Mouse (Mus musculus) cerebellum, adult 2 months (tissue): ENCODE measurements around the gene Mpdu1. TPM values are rescaled to one million over a fixed set of nuclear protein-coding genes. Genes with fewer than 3 reads are reported as not detected.

ENCODE experiments used
- DNase-seq, 2 experiments: peaks; one replicate each; pipeline ENCODE4 v3.0.0; 2021
- H3K27ac ChIP-seq: fragments of 200-500 bp; 2 replicates; pipeline ENCODE4 v1.5.1; 2012; ENCODE audit warnings: low read length, control low read depth, inconsistent platforms; ENCODE audit not compliant: insufficient read depth
- H3K27me3 ChIP-seq: fragments of 200-500 bp; 2 replicates; pipeline ENCODE4 v1.6.1; 2012; ENCODE audit warnings: inconsistent platforms, mild to moderate bottlenecking, low read length, moderate library complexity; ENCODE audit not compliant: control insufficient read depth, insufficient read depth
- H3K4me1 ChIP-seq: fragments of 200-500 bp; 2 replicates; pipeline ENCODE4 v1.6.1; 2011; ENCODE audit warnings: low read length; ENCODE audit not compliant: control insufficient read depth, insufficient read depth
- H3K4me3 ChIP-seq: fragments of 200-500 bp; replicated peaks from 2 replicates; pipeline ENCODE3; 2011; ENCODE audit warnings: mild to moderate bottlenecking, low read depth, low read length, control low read depth; ENCODE audit not compliant: insufficient read depth
- CTCF ChIP-seq: fragments of 200-500 bp; IDR thresholded peaks from 2 replicates; pipeline ENCODE4 v1.5.1; 2011; ENCODE audit warnings: low read depth, mild to moderate bottlenecking, control low read depth, low read length, moderate library complexity, borderline replicate concordance; ENCODE audit not compliant: insufficient read depth
- POLR2A ChIP-seq: fragments of 200-500 bp; IDR thresholded peaks from 2 replicates; pipeline ENCODE4 v1.6.1; 2011; ENCODE audit warnings: low read length, control low read depth, borderline replicate concordance; ENCODE audit not compliant: insufficient read depth
- WGBS: fragments of 180-500 bp; shearing (Covaris S2); methylation state at CpG from one replicate; pipeline ENCODE4 v1.1.7; 2018; 5-methylcytosine and 5-hydroxymethylcytosine counted together
- polyA plus RNA-seq: library from polyadenylated mRNA; depleted of rRNA; stranded (reverse); fragments of >200 nt; gene quantifications from 2 replicates; pipeline ENCODE4 v1.2.3, GENCODE M21; 2012

Gene Mpdu1
- polyA plus RNA-seq, 1 experiment: 120 TPM

DNA sequence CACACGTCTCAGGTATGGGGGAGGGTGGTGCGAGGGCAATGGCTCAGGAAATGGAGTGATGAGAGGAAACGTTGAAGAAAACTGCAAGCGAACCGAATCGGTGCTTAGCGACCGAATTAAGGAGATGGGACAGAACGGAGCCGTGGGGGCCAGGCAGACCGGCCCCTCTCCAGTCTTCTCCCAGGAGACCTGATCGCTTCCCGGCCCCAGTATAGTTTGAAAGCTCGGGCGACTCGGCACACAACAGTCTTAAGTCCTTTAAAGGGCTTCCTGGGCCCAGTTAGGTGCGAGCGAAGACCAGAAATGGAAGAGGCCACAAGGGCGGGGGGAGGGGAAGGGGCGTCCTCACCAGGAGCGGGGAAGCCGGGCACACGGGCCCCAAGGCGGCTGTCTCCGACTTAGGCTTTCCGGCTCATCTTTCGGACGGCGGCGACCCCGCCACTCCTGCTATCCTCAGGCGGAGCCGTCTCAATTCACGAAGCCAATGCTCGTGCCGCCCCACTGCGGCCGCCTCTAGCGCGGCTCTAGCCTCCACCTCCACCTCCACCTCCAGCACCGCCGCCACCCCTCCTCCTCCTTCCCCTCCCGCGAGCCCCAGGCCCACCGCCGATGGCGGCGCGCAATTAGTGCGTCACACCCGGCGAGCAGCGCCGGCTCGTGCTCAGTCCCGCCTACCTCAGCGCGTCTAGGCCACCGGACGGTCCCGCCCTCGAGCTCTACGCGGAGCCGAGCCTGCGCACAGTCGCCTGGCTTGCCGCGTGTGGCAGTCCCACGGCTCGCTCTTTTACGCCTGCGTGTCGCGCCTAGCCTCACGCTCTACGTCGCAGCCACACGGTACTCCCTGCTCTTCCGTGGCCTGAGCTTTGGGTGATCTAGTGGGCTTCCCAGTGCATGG lies 19.1 kb upstream of the Mpdu1 start, which contains the start of gene Senp3:
Gene Senp3, minus strand, starts transcription at position 771 of the 895 bp plus-strand sequence.
- H3K27me3 ChIP-seq: no peaks in the 10 kb centered on the region
- TF ChIP-seq POLR2A (peak; percentile 94), CTCF (no peak)
- H3K4me1 ChIP-seq: peaks cover 30% of the 10 kb centered on the region
- H3K4me3 ChIP-seq: peak within 1 kb of the TSS; percentile 55
- under 1% methylated on average over 80 of the region's 80 CpGs for WGBS
- peak within 1 kb of the TSS; percentile 73; the same call in 1 of the 2 replicates for H3K27ac ChIP-seq
- DNase-seq: peak; percentile 97 to 98

- peaks cover 20% of the 10 kb centered on the region for H3K4me1 ChIP-seq
- peak in 1 of 2 experiments; percentile 12 for DNase-seq
Observed at GRCm38 (mm10) chr11:69680136-69680855, 17.9 kb upstream of the Mpdu1 start.

DNA sequence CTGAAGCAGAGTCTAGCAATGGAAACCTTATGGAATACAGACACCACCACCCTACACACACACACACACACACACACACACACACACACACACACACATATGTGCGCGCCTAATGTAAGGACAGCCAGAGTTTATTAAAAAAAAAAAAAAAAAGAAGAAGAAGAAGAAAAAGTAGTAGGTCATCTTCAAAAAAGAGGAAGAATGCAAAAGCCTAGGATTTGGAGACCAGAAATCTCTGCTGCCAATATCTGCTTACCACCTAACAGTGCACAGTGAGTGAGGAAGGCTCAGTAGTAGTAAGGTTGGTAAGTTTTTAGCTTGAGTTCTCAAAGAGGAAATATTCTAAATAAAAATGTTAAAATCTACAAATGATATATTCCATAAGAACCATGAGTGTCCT lies 16.7 kb upstream of the Mpdu1 start:
- no peak for TF ChIP-seq POLR2A
- TF ChIP-seq CTCF: no peak
- Histone ChIP-seq H3K27me3 (no peaks in the 10 kb centered on the region), H3K4me3 (no peak overlapping the region), H3K4me1 (peaks cover 8% of the 10 kb centered on the region; the same call in 1 of the 2 replicates), H3K27ac (no peak overlapping the region)
- 88% methylated on average over 2 of the region's 2 CpGs for WGBS
- DNase-seq: no peak

More at GRCm38 (mm10) chr11:69680136-69680855, 17.9 kb upstream of the Mpdu1 start:
- TF ChIP-seq POLR2A (no peak), CTCF (no peak)
- 88% methylated on average over 30 of the region's 30 CpGs for WGBS
- H3K4me3 ChIP-seq: no peak overlapping the region
- H3K27me3 ChIP-seq: no peaks in the 10 kb centered on the region
- no peak overlapping the region for H3K27ac ChIP-seq

DNA sequence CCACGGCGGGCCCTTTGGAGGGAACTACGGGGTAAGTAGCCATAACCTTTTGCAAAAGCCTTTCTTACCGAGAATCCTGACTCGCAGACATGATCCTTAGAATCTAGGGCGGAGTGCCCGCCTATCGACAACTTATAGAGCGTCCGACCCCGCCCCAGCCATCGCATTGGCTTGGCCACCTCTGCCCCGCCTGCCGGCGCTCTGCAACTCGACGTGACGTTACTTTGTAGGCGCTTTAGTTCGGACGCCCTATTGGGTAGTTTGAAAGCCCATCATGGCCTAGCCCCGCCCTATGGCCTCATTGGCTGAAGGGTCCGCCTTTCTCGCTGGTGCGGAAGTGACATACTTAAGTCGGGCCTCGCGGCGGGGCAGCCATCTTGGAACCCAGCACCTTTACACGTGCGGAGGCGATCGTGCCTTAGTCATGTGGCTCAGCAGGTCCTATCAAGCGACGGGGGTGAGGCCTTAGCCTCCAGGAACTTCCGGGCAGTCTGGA lies 9.8 kb upstream of the Mpdu1 start, which contains the start of gene Eif4a1:
Gene Eif4a1, minus strand, starts transcription at position 213 of the 496 bp plus-strand sequence.
- TF ChIP-seq POLR2A (peak; percentile 85; the same call in 1 of the 2 replicates), CTCF (no peak)
- peak; percentile 100 for DNase-seq
- Histone ChIP-seq H3K4me3 (peak within 1 kb of the TSS; percentile 82), H3K4me1 (no peaks in the 10 kb centered on the region; the same call in 1 of the 2 replicates), H3K27me3 (no peaks in the 10 kb centered on the region), H3K27ac (peak within 1 kb of the TSS; percentile 91)
- under 1% methylated on average over 36 of the region's 36 CpGs for WGBS

DNA sequence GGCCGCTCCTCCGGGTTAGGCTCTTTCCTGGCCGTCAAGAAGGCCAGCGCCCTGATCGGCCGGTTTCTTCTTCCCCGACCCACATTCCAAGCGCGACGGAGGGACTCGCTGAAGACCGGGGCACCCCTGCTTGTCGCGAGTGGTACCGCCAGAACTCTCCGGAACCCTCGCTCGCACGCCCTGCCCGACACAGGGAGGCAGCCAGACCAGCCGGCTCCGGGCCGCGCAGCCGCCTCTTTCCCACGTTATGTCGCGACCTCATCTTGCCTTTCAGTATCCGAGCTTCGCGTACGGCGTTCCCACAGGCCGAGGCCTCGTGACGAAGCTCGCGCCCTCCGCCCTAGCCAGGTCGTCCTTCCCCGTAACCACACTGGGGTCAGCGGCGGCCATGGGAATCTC lies 9.3 kb upstream of the Mpdu1 start:
- peak overlapping the region; percentile 91 for H3K27ac ChIP-seq
- no peak for DNase-seq
- under 1% methylated on average over 43 of the region's 43 CpGs for WGBS
- H3K4me1 ChIP-seq: no peaks in the 10 kb centered on the region; the same call in 1 of the 2 replicates
- H3K27me3 ChIP-seq: no peaks in the 10 kb centered on the region
- no peak for TF ChIP-seq CTCF
- H3K4me3 ChIP-seq: peak overlapping the region; percentile 82

- Histone ChIP-seq H3K4me3 (peak overlapping the region; percentile 82), H3K4me1 (no peaks in the 10 kb centered on the region; the same call in 1 of the 2 replicates), H3K27me3 (no peaks in the 10 kb centered on the region), H3K27ac (peak overlapping the region; percentile 91)
- peak; percentile 95 for DNase-seq
- TF ChIP-seq CTCF (no peak), POLR2A (peak; percentile 52; the same call in 1 of the 2 replicates)
- WGBS: under 1% methylated on average over 59 of the region's 61 CpGs
Observed at GRCm38 (mm10) chr11:69670786-69671725, 8.6 kb upstream of the Mpdu1 start.

GRCm38 (mm10) chr11:69666665-69667005 lies 4.2 kb upstream of the Mpdu1 start:
- Histone ChIP-seq H3K27ac (no peak overlapping the region), H3K27me3 (no peaks in the 10 kb centered on the region), H3K4me1 (peaks cover 3% of the 10 kb centered on the region; the same call in 1 of the 2 replicates), H3K4me3 (no peak overlapping the region)
- TF ChIP-seq POLR2A (no peak), CTCF (no peak)
- no peak for DNase-seq
- WGBS: 91% methylated on average over 3 of the region's 3 CpGs
